Mouse (Mus musculus) cerebral cortex, adult 2 months (tissue): Measurements from ENCODE around the gene Arhgef17.

ENCODE experiments used
- WGBS: fragments of 180-500 bp; shearing (Covaris S2); methylation state at CpG from one replicate; pipeline ENCODE4 v1.1.7; 2018; 5-methylcytosine and 5-hydroxymethylcytosine counted together

Gene Arhgef17

GRCm38 (mm10) chr7:100911246-100911770 is 20.6 kb downstream of the Arhgef17 start:
- 71% methylated on average over 2 of the region's 2 CpGs for WGBS

DNA sequence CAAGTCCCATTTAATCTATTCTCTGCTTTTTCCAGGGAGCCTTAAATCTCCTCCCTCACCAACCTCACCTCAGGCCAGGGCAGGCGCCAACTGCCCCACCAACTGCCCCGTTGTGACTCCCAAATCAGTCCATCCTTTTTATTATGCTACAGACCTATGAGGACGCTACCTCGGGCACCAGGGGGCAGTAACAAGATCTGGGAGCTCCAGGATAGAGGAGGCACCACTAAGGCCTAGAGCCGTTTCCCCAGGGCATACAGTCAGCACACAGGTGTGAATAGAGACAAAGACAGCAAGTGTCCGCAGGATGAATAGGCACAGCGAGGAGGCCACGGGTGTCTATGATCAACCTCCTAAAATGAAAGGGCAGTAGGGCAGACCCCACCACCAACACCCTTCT is 23.3 kb downstream of the Arhgef17 start:
- 65% methylated on average over 8 of the region's 8 CpGs for WGBS

- 80% methylated on average over 8 of the region's 8 CpGs for WGBS
Observed at GRCm38 (mm10) chr7:100908061-100908460, 23.8 kb downstream of the Arhgef17 start.

DNA sequence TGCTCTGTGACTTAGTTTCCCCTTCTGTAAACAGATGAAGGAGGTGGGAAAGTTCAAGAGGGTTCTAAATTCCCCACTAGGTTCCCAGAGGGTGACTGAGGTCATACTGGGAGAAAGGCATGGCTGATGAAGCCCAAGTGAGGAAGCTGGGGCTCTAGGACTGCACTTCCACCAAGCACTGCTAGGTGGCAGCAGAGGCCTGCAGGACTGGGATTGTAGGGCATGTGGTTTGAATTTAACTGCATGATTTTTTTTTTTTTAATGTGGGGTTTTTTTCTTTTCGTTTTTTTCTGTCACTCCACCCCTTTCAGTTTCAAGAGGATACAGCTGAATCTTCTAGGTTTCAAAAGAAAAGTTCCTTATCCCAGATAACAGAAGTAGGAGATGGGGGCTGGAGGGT is 24.7 kb downstream of the Arhgef17 start:
- WGBS = 0% methylated on average over 1 of the region's 1 CpGs

DNA sequence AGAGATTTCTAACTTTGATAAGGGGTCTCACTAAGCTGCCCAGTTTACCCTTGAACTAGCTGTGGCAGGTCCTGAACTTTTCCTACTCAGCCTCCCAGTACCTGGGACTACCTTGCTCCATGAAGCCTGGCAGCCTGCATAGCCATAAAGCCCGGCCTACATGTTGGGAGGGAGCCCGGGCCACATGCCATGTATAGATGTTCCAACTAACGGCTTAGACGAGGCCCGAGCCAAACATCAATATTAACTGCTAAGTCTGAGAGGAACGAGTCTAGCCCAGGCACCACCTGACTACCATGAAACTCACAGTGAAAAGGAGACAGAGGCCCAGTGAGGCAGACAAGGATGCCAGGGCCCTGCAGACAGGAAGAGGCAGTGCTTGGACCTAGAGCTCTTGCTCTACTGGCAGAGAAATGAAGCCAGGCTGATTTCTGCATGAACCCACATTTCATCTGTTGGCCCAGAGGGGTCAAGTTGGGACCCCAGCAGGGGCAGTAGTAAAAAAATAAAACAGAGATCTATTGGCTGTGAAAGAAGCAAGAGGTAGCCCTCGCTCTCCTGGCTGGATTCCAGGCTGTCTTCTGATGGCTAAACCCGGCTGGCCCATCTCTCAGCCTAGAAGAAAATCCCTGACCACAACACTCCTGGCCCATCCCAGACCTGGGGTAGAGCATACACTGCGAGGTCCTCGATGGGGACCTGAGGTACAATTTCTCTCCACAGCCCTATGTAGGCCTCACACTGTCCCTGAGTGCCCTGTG is 25.7 kb downstream of the Arhgef17 start:
- 74% methylated on average over 10 of the region's 10 CpGs for WGBS

GRCm38 (mm10) chr7:100905037-100905436 is 26.9 kb downstream of the Arhgef17 start:
- WGBS = 92% methylated on average over 7 of the region's 7 CpGs

GRCm38 (mm10) chr7:100904612-100905011 is 27.3 kb downstream of the Arhgef17 start:
- WGBS = 89% methylated on average over 5 of the region's 5 CpGs

GRCm38 (mm10) chr7:100902451-100903137 is 29.3 kb downstream of the Arhgef17 start:
- WGBS = 81% methylated on average over 9 of the region's 9 CpGs

DNA sequence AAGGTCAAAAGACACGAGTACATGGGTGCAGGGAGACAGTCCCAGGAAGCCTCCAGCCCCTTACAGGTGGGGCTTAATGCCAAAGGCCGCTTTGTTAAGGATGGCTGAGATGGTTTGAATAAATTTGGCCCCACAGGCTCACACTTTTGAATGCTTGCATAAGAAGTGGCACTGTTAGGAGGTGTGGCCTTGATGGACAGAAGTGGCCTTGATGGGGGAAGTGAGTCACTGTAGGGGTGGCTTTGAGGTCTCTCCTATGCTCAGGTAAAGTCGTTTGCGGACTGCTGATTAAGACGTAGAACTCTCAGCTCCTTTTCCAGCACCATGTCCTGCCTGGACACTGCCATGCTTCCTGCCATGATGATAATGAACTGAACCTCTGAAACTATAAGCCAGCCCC is 34.1 kb downstream of the Arhgef17 start:
- 85% methylated on average over 5 of the region's 5 CpGs for WGBS

GRCm38 (mm10) chr7:100894833-100895226 is 37.1 kb downstream of the Arhgef17 start:
- 5% methylated on average over 12 of the region's 12 CpGs for WGBS

- WGBS = 3% methylated on average over 53 of the region's 53 CpGs
Observed at GRCm38 (mm10) chr7:100894057-100894832, 37.7 kb downstream of the Arhgef17 start.

GRCm38 (mm10) chr7:100893249-100894056 is 38.5 kb downstream of the Arhgef17 start:
- WGBS = 24% methylated on average over 20 of the region's 20 CpGs

- WGBS = 12% methylated on average over 3 of the region's 3 CpGs
Observed at GRCm38 (mm10) chr7:100886535-100886934, 45.4 kb downstream of the Arhgef17 start.

DNA sequence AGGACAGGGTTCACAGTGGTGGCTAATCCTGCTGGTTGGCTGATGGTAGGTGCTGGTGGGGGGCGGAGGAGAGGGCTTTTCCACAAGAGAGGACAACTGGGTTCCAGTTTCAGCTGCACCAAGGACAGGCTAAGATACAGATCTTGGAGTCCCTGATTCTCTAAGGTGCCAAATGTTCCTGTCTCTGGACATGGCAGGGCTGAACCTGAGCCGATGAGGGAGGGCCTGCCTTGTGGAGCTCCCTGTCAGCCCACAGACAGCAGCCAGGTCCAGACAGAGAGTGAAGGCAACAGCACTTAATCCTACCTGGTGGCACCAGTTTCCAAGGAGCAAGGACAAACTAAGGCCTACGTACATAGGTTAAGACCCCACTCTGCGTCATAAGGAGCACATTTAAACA is 47.4 kb downstream of the Arhgef17 start:
- 92% methylated on average over 4 of the region's 4 CpGs for WGBS

DNA sequence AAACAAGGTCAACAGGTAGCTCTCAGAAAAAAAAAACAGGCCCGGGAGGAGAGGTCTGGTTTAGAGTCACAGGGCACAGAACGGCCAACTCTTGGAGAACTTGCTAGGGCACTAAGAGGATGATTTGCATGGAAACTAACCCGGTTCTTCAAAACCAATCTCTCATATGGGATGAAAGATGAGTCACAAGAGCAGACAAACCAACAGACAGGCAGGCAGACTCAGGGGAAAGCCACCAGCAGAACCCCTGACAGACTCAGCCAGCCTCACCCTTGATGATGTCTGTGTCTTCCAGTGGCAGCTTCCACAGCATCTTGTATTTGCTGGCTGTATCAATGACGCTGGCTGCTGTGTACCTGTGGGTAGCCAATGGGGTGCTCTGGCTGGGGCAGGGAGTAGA is 50.0 kb downstream of the Arhgef17 start:
- WGBS = 86% methylated on average over 4 of the region's 4 CpGs

- WGBS = 81% methylated on average over 9 of the region's 9 CpGs
Observed at GRCm38 (mm10) chr7:100881531-100881930, 50.4 kb downstream of the Arhgef17 start.

DNA sequence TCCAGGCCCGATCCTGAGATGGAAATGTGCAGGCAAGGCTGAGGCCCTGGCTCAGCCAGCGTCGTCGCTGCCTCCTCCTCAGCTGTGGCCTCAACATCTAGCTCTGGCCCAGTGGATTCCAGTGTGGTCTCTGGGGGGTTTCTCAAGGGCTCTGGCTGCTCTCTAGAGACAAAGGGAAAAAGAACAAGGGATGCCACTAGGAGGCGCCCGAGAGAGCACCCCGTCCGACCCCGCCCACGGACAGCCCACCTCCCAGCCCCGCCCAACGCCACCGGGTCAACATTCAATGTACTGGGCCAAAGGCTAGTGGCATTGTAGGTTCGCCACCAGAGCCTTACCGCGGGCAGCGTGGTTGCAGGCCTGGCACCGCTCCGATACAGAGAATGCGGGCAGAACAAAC is 52.3 kb downstream of the Arhgef17 start:
- 35% methylated on average over 20 of the region's 20 CpGs for WGBS

GRCm38 (mm10) chr7:100876771-100877170 is 55.1 kb downstream of the Arhgef17 start:
- 87% methylated on average over 9 of the region's 9 CpGs for WGBS

DNA sequence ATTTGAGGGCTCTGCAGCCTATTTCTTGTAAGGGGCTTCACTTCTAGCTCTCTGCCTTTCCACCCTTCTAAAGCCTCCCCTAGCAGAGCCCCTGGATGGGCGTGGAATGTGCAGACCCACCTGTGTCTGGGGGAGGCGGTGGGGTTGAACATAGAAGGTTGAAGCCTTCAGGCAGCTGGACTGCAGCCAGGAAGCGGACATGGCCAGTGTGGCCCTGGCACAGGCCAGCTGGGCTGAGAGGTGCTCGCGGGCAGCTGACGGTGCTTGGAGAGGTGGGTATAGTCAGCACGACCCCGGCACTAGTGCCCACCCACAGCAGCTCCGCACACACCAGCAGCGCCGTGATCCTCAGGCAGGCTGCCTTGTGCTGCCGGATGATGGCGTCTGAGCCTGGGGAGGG is 55.6 kb downstream of the Arhgef17 start:
- 78% methylated on average over 13 of the region's 13 CpGs for WGBS

- WGBS = 59% methylated on average over 1 of the region's 1 CpGs
Observed at GRCm38 (mm10) chr7:100875822-100876221, 56.1 kb downstream of the Arhgef17 start.

- 89% methylated on average over 13 of the region's 13 CpGs for WGBS
Observed at GRCm38 (mm10) chr7:100873197-100873596, 58.7 kb downstream of the Arhgef17 start.
